Mouse (Mus musculus) embryonic fibroblast, embryonic 13.5 days (primary cell): Measurements from ENCODE around the gene Tnnt3.

ENCODE experiments used
- CTCF ChIP-seq: IDR thresholded peaks from 2 replicates; pipeline ENCODE4 v1.5.1; 2011; ENCODE audit warnings: mild to moderate bottlenecking, control low read depth, low read length, moderate library complexity, borderline replicate concordance; ENCODE audit not compliant: insufficient read depth
- POLR2A ChIP-seq: IDR thresholded peaks from 2 replicates; pipeline ENCODE4 v1.6.1; 2011; ENCODE audit warnings: low read depth, mild to moderate bottlenecking, control low read depth, low read length, moderate library complexity

DNA sequence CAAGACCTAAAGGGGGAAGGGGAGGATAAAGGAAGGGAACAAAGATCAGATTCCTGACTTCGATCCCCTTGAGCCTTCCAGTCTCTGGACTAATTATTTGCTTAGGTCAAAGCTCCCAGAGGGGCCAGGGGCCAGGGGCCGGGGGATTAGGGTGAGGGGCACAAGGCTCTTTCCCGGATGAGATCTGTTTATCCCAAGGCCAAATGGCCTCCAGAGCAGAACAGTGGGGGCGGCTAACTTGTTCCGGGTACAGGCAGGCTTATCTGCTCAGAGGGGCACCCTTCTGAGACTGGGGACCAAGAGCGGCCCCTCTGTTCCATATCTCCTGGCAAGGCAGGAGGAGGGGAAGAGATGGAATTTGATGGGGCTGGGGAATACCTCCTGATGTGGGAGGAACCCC lies 59.1 kb downstream of the Tnnt3 start:
- TF ChIP-seq CTCF (no peak), POLR2A (no peak)
